Mouse (Mus musculus) kidney, adult 2 months (tissue): ENCODE results near the gene Nxf1.

Experiments used
- CTCF ChIP-seq: fragments of 200-500 bp; conservative IDR thresholded peaks from 2 replicates; pipeline ENCODE4 v1.5.1; 2011; ENCODE audit warnings: low read depth, mild to moderate bottlenecking, control low read depth, low read length, moderate library complexity, mixed read lengths; ENCODE audit not compliant: insufficient read depth, insufficient read length
- POLR2A ChIP-seq: fragments of 200-500 bp; IDR thresholded peaks from one replicate; pipeline ENCODE4 v1.6.1; 2011; ENCODE audit warnings: low read depth, low read length, control low read depth

- no peak for TF ChIP-seq CTCF
- TF ChIP-seq POLR2A: no peak
Observed at GRCm38 (mm10) chr19:8738911-8739310, 18.0 kb upstream of the Nxf1 start.
